In genomic region chr2:59261203-59261602, GRCm38 (mm10) we compare ENCODE assay signal across 29 mouse cellular contexts.
DNase-seq lines count a peak whose midpoint lies in the region; ATAC-seq lines count a peak whose summit lies in the region.
"Had no signal": no experiment of that assay in that cellular context is flagged by ENCODE, and none has a peak within 500 bp of the region (broad histone marks: within the 10 kb centered on the region; RNA-seq: fewer than 3 reads in every experiment).

No protein-coding gene starts in this region.

- peak; percentile 81 for DNase-seq in heart, adult 11 months
- no peak for DNase-seq in heart, adult 9 months (ENCODE audit: low spot score in 2 of 2)
- peak; percentile 13 for DNase-seq in urinary bladder, postnatal 14 days (ENCODE audit: low spot score)
- DNase-seq in urinary bladder, postnatal 36 days (ENCODE audit: low spot score in 2 of 2) = no peak
- DNase-seq in right cerebral cortex, postnatal 10 days (ENCODE audit: low spot score in 2 of 2) = no peak
- DNase-seq in frontal cortex, postnatal 25 days (ENCODE audit: low spot score in 2 of 2) = no peak
- DNase-seq: adrenal gland, adult 8-10 months; adrenal gland, postnatal 14 days; adrenal gland, postnatal 36 days; B cell, adult 2 months; cerebellum, adult 11 months; cerebellum, adult 18-20 months; cerebellum, adult 8-10 months; cerebellum, adult 9-11 months; cerebellum, postnatal 14 days; cerebellum, postnatal 36 days; embryo, embryonic 11 days had no signal

- 73% methylated on average over 2 of the region's 2 CpGs for WGBS in intestine, embryonic 16.5 days

- H3K9me3 ChIP-seq in intestine, embryonic 16.5 days (ENCODE audit: control insufficient read depth, low read length) = no peaks in the 10 kb centered on the region
- H3K9me3 ChIP-seq: embryonic facial prominence, embryonic 13.5 days; embryonic facial prominence, embryonic 15.5 days; forebrain, embryonic 10.5 days; forebrain, embryonic 12.5 days; G1E had no signal

- no peak overlapping the region for H3K4me3 ChIP-seq in intestine, embryonic 16.5 days (ENCODE audit: low read length)
- H3K4me3 ChIP-seq: embryonic facial prominence, embryonic 13.5 days; embryonic facial prominence, embryonic 15.5 days; erythroblast, embryonic 14.5 days; forebrain, embryonic 10.5 days; forebrain, embryonic 12.5 days had no signal

- H3K27me3 ChIP-seq in intestine, embryonic 16.5 days (replicated peaks; ENCODE audit: control insufficient read depth, insufficient read depth, low read length) = no peaks in the 10 kb centered on the region
- H3K27me3 ChIP-seq: CH12.LX; embryonic facial prominence, embryonic 13.5 days; embryonic facial prominence, embryonic 15.5 days; forebrain, embryonic 12.5 days; Patski had no signal

- H3K4me2 ChIP-seq in intestine, embryonic 16.5 days (ENCODE audit: low read depth, low read length) = no peak overlapping the region
- H3K4me2 ChIP-seq: embryonic facial prominence, embryonic 13.5 days; embryonic facial prominence, embryonic 15.5 days; forebrain, embryonic 12.5 days had no signal

- H3K27ac ChIP-seq in intestine, embryonic 16.5 days (ENCODE audit: low read length) = no peak overlapping the region
- H3K27ac ChIP-seq: embryonic facial prominence, embryonic 13.5 days; embryonic facial prominence, embryonic 15.5 days; forebrain, embryonic 10.5 days; forebrain, embryonic 12.5 days had no signal

- H3K4me1 ChIP-seq in intestine, embryonic 16.5 days (ENCODE audit: control insufficient read depth, insufficient read depth, low read length) = 0 out of 2 replicates have a peak, but pooled peaks cover 4% of the 10 kb centered on the region
- H3K4me1 ChIP-seq: embryonic facial prominence, embryonic 15.5 days had no signal

- no peak overlapping the region for H3K9ac ChIP-seq in intestine, embryonic 16.5 days (ENCODE audit: low read depth, low read length)
- H3K9ac ChIP-seq: embryonic facial prominence, embryonic 13.5 days; embryonic facial prominence, embryonic 15.5 days; forebrain, embryonic 12.5 days had no signal

- peak; percentile 38 for ATAC-seq in intestine, embryonic 16.5 days
- ATAC-seq: activated CD4-positive, CD25-positive, alpha-beta regulatory T cell, adult 4 months; CD4-positive, CD25-positive, alpha-beta regulatory T cell, adult 4 months; forebrain, embryonic 14.5 days; Patski had no signal

- no peaks in the 10 kb centered on the region for H3K36me3 ChIP-seq in intestine, embryonic 16.5 days (ENCODE audit: control insufficient read depth, insufficient read depth, low read length)
- H3K36me3 ChIP-seq: embryonic facial prominence, embryonic 13.5 days; embryonic facial prominence, embryonic 15.5 days; forebrain, embryonic 12.5 days had no signal

Comparison
In these comparisons a context has a peak if more than half of its experiments do, and no peak if none do; other contexts are left out.
1. DNase-seq: peak in heart, adult 11 months (single experiment) and urinary bladder, postnatal 14 days (single experiment); none in heart, adult 9 months (0 of 2), urinary bladder, postnatal 36 days (0 of 2), right cerebral cortex, postnatal 10 days (0 of 2) and frontal cortex, postnatal 25 days (0 of 2).